Mouse (Mus musculus) T-cell, adult 2 months (primary cell): ENCODE results near the gene Cdc14b.

Source experiments
- DNase-seq: peaks from one replicate; pipeline ENCODE4 v3.0.0; 2022; ENCODE audit warnings: low spot score

Cdc14b gene

GRCm38 (mm10) chr13:64178746-64179652, 96.1 kb downstream of the Cdc14b start:
- DNase-seq, result no peak

- DNase-seq, result no peak
Observed at GRCm38 (mm10) chr13:64178000-64178399, 97.1 kb downstream of the Cdc14b start.

- no peak for DNase-seq
Observed at GRCm38 (mm10) chr13:64169746-64170145, 105.3 kb downstream of the Cdc14b start.

- no peak for DNase-seq
Observed at GRCm38 (mm10) chr13:64163147-64163715, 111.9 kb downstream of the Cdc14b start.

GRCm38 (mm10) chr13:64162626-64163025, 112.5 kb downstream of the Cdc14b start:
- no peak for DNase-seq

GRCm38 (mm10) chr13:64161916-64162611, 113.0 kb downstream of the Cdc14b start:
- peak; percentile 19 for DNase-seq

- DNase-seq, result peak; percentile 99
Observed at GRCm38 (mm10) chr13:64161548-64161915, 113.6 kb downstream of the Cdc14b start, which contains the start of gene Habp4. TSS of gene Habp4 (plus strand) at chr13:64161824.

GRCm38 (mm10) chr13:64156966-64157365, 118.1 kb downstream of the Cdc14b start:
- DNase-seq, result no peak

- DNase-seq, result no peak
Observed at GRCm38 (mm10) chr13:64155171-64155571, 119.9 kb downstream of the Cdc14b start.

- DNase-seq, result no peak
Observed at GRCm38 (mm10) chr13:64154651-64155050, 120.4 kb downstream of the Cdc14b start.

- DNase-seq, result peak; percentile 24
Observed at GRCm38 (mm10) chr13:64153751-64154267, 121.3 kb downstream of the Cdc14b start.

GRCm38 (mm10) chr13:64153083-64153682, 121.9 kb downstream of the Cdc14b start, which contains the start of gene Zfp367:
TSS of gene Zfp367 (minus strand) at chr13:64153202.
- peak; percentile 99 for DNase-seq

GRCm38 (mm10) chr13:64152671-64153082, 122.4 kb downstream of the Cdc14b start:
- DNase-seq, result no peak

- peak; percentile 58 for DNase-seq
Observed at GRCm38 (mm10) chr13:64152241-64152669, 122.8 kb downstream of the Cdc14b start.

GRCm38 (mm10) chr13:64150121-64150520, 125.0 kb downstream of the Cdc14b start:
- peak; percentile 10 for DNase-seq
